Mouse (Mus musculus): Measurements from ENCODE around the gene Pycard.

- TF ChIP-seq CTCF (IDR thresholded peaks at IDR 0.05; ENCODE audit: extremely low read depth, insufficient read depth, low read length), result no peak
- TF ChIP-seq POLR2A (IDR thresholded peaks at IDR 0.05; ENCODE audit: extremely low read depth, insufficient read depth, low read length), result no peak
Observed at GRCm38 (mm10) chr7:127980606-127981005, 13.1 kb downstream of the Pycard start.
